Mouse (Mus musculus) adipocyte (in vitro differentiated cells): Measurements from ENCODE around the gene Gps2.

Experiments used
- DNase-seq: peaks from one replicate; pipeline ENCODE4 v3.0.0-alpha.2; 2016; ENCODE audit warnings: low spot score

Gps2 gene

DNA sequence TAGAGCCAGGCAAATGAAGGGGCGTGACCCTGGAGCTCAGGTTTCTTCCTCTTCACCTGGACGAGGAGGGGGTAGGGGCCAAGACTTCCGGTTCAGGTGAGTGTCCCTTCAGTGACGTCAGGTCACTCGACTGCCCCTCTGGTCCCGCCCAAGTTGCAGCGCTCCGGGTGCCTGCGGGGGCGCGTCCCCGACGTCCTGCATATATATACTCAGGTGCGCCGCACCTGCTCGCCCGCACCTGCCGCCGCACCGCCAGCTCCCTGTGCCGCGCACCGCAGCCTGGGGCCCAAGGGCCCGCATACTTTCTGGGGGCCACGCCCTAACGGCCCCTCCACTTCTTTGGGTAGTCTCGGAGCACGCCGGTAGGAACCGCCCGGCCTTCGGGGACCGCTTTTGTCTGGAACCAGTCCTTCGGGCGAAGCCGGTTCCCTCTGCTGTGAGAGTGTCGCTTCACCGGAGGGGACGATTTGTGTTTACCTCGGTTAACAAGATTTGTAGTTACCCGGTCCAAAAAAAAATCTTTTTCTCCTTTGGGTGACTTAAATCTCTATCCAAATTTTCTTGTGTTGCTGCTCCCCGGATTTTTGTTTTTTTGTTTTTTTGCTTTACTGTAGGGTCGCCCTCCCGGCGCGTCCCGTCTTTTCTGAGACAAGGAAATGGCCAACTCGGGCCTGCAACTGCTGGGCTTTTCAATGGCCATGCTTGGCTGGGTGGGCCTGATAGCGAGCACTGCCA, 51.8 kb downstream of the Gps2 start:
- no peak for DNase-seq
